Mouse (Mus musculus): Measurements from ENCODE around the gene 1700031F05Rik.
"Not testable (repeated sequence)": the region's sequence is repeated elsewhere in the genome, so short reads cannot be mapped to it uniquely, and the experiment has no call there.

The 1700031F05Rik gene

GRCm38 (mm10) chrX:102867871-102868270 is at the start of gene 1700031F05Rik:
1700031F05Rik (minus strand) TSS chrX:102867971.
- DNase-seq (ENCODE audit: low read depth, low spot score) = no peak

DNA sequence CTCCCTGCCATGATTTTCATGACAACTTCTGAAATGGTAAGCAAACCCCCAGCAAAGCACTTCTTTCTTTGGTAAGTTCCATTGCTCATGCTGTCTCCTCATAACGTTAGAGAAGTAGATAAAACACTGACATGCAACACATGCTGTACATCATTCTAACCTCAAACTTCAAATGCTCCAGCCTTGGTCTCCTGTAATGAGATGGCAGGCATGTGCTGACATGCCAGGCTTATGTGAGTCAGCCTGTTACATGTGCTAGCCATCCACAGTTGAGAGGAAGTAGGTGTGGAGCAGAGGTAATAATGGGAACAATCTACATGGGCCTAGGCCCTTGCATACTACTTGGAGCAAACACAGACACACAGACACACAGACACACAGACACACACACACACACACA is 47.1 kb upstream of the 1700031F05Rik start:
- not testable (repeated sequence) for DNase-seq (ENCODE audit: low read depth, low spot score)

DNA sequence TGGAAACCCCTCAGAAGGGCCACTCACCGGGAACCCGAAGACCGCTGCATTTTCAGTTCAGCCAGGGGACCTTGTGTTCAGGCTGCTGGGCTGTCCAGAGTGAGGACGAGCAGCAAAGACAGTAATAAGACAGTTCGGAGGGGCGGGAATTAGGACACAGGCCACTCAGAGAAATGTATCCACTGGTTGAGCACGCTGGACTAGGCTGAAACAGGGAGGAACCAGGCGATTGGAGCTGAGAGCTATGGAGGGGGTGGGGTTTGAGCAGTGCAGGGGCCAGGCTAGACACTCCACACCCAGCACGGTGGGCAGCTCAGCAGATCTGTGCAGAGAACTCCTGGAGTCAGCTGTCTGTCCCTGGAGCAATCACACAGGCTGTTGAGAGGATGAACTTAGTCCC is 40.8 kb upstream of the 1700031F05Rik start, which contains the start of the genes Dmrtc1a and 1700011M02Rik:
Gene Dmrtc1a, minus strand, starts transcription at position 101 of the 400 bp plus-strand sequence.
Gene 1700011M02Rik, plus strand, starts transcription at position 319 of the 400 bp plus-strand sequence.
- DNase-seq (ENCODE audit: low read depth, low spot score) = not testable (repeated sequence)

DNA sequence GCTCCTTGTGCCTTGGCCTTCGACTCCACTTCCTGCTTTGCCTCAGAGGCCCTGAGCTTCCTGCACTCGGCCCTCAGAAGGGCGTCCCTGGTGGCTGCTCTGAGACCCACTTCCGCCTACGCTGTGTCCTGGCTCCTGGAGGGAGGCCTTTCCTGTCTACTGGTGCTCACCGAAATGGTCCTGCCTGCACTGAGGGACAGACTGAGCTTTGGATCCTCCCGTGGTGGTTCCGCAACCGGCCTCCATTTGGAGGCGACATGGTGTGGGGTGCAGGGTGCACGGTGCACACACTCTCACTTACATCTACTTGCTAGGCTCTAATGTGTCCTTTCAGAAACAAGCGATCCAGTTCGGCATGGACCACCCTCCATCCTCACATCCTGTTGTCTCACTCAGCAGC is 13.3 kb downstream of the 1700031F05Rik start, which contains the start of gene Dmrtc1c2:
Gene Dmrtc1c2, minus strand, starts transcription at position 101 of the 400 bp plus-strand sequence.
- not testable (repeated sequence) for DNase-seq (ENCODE audit: low read depth, low spot score)

- DNase-seq (ENCODE audit: low read depth, low spot score) = no peak
Observed at GRCm38 (mm10) chrX:102812311-102812710, 55.5 kb downstream of the 1700031F05Rik start.
